Mouse (Mus musculus) fibroblast of lung, adult 2 months (primary cell): Measurements from ENCODE around the gene Atp5g2.
"Not testable (repeated sequence)": the region's sequence is repeated elsewhere in the genome, so short reads cannot be mapped to it uniquely, and the experiment has no call there.

Experiments
- DNase-seq: peaks from one replicate; pipeline ENCODE4 v3.0.0-alpha.2; 2011; ENCODE audit warnings: low read depth

The Atp5g2 gene

DNA sequence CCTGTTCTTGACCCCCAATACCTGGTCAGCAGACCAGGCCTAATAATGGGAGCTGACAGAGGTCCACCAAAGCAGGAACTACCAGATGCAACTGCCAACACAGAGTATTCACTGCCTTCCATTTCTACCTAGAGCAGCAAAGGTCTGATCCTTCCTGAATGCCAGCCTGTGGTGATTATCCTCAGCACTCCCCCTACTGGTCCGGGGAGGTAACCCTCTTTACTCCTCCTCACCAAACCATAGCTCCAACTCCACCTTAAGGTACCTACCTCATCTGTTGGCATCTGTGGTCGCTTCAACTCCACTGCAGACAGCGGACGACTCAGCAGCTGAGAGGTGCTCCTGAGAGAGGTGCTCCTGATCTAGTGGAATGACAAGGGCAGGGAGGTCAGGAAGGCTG lies 6.7 kb downstream of the Atp5g2 start:
- DNase-seq = no peak

- DNase-seq = no peak
Measured at GRCm38 (mm10) chr15:102663825-102664224, 8.3 kb downstream of the Atp5g2 start.

GRCm38 (mm10) chr15:102662601-102663000 lies 9.6 kb downstream of the Atp5g2 start:
- not testable (repeated sequence) for DNase-seq

GRCm38 (mm10) chr15:102657926-102658381 lies 14.2 kb downstream of the Atp5g2 start:
- no peak for DNase-seq

- DNase-seq = peak; percentile 92
Measured at GRCm38 (mm10) chr15:102656658-102657057, 15.5 kb downstream of the Atp5g2 start.

GRCm38 (mm10) chr15:102651928-102652660 lies 20.1 kb downstream of the Atp5g2 start:
- DNase-seq = not testable (repeated sequence)

DNA sequence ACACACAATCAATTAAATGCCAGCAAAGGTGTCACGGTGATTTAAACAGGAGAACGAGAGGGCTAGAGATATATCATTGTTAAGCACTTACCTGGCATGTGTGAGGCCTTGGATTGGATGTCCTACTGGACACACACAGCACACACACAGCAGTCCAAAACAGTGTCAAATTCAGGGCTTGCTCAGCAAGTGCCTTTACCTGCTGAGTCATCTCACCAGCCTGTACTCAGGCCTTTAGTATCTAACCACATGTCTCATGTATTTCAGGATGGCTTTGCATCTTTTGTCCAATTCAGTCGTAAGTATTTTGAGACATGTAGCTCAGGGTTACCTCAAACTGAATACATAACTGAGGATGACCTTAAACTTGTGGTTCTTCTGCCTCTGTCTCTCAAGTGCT lies 21.0 kb downstream of the Atp5g2 start:
- DNase-seq = no peak

DNA sequence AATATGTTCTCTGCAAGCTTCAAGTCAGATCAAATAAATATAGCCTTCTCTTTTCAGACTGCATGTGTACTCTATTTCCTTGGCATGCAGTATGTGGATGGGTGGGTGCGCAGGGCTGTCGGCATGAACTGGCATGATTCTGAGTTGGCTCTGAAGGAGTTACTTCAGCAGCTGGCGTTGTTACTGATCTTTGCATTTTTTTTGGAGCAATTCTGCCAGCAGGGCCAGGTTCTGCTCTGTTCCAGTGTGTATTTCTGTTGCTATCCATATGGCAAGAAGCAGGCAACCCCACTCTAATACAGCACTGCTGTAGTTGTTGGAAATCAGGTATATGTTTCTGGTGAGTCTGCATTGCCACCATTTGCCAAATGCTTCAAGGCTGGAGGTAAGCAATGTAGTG lies 36.3 kb downstream of the Atp5g2 start:
- DNase-seq = no peak

DNA sequence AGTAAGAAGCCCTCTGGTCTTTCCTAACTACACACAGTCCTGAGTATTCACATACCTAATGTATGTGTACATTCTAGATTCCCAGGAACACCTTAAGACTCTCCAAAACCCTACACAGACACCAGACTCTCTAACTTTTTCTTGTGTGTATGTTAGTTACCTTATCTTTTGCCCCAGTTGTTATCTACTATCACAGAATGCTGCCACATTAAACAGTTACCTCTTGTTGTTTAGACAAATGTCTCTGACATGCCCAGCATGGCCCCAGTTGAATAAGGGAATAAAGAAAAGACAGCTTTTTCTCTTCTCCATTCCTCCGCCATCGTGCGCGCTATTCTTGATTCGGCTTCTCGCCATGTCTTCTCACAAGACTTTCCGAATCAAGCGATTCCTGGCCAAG lies 37.5 kb downstream of the Atp5g2 start:
- no peak for DNase-seq

- DNase-seq = no peak
Measured at GRCm38 (mm10) chr15:102625687-102626055, 46.5 kb downstream of the Atp5g2 start.

- peak; percentile 97 for DNase-seq
Measured at GRCm38 (mm10) chr15:102624970-102625686, 47.0 kb downstream of the Atp5g2 start, which contains the start of the genes Gm28047 and Atf7. Gene Gm28047, minus strand, starts transcription at chr15:102625067. Gene Atf7, minus strand, starts transcription at chr15:102625464.

GRCm38 (mm10) chr15:102624291-102624969 lies 47.7 kb downstream of the Atp5g2 start:
- DNase-seq = peak; percentile 13

DNA sequence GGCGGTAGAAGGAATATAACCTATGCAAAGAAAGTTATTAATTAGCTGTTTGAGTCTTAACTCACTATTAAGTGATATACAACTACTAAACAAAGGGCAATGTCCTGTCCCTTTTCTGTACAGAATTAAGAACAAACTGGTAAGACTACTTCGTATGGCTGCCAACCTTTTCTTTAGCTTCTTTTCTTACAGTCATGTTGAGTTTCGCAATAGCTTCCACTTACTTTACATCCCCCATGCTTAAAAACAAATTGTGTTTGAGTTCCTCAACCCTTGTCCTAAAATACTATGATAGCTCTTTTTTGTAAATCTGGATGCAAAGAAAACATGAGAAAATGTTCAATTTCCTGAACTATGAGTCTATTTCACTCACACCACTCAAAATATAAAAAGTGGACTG lies 49.0 kb downstream of the Atp5g2 start:
- no peak for DNase-seq

GRCm38 (mm10) chr15:102622536-102622935 lies 49.6 kb downstream of the Atp5g2 start:
- no peak for DNase-seq

- DNase-seq = no peak
Measured at GRCm38 (mm10) chr15:102620765-102621164, 51.4 kb downstream of the Atp5g2 start.

GRCm38 (mm10) chr15:102619486-102619885 lies 52.7 kb downstream of the Atp5g2 start:
- no peak for DNase-seq

GRCm38 (mm10) chr15:102617654-102618053 lies 54.5 kb downstream of the Atp5g2 start:
- no peak for DNase-seq

DNA sequence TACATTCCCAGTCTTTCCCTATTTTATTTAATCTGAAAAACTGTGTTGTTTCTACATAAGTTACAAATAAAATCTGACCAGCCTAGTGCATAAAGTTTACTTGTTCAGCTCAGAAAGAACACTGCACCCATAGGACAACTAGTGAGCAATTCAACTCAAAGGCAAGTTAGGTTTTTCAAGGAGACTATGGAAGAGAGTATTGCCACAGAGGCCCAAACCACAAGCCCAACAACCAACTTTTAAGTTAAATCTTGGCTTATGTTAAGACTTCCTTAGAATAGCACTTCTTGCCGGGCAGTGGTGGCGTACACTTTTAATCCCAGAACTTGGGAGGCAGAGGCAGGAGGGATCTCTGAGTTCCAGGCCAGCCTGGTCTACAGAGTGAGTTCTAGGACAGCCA lies 56.0 kb downstream of the Atp5g2 start:
- no peak for DNase-seq

GRCm38 (mm10) chr15:102614224-102614623 lies 57.9 kb downstream of the Atp5g2 start:
- DNase-seq = no peak

GRCm38 (mm10) chr15:102612966-102613365 lies 59.2 kb downstream of the Atp5g2 start:
- no peak for DNase-seq
